Mouse (Mus musculus): Measurements from ENCODE around the gene Dsn1. TPM values are rescaled to one million over a fixed set of nuclear protein-coding genes. Genes with fewer than 3 reads are reported as not detected.

Dsn1 gene
- polyA plus RNA-seq, 1 experiment from 2014 or later: 11.9 TPM

GRCm38 (mm10) chr2:157008509-157008908 lies 1.6 kb upstream of the Dsn1 start:
- Histone ChIP-seq H3K27ac (no peak overlapping the region), H3K4me2 (replicated peaks) (no peak overlapping the region), H3K9ac (no peak overlapping the region), H3K4me1 (replicated peaks; ENCODE audit: control insufficient read depth, insufficient read depth, low read length) (peaks cover 13% of the 10 kb centered on the region), H3K36me3 (replicated peaks; ENCODE audit: control insufficient read depth, insufficient read depth) (peaks cover 2% of the 10 kb centered on the region; the same call in 1 of the 2 replicates), H3K4me3 (replicated peaks; ENCODE audit: low read length) (no peak overlapping the region), H3K27me3 (ENCODE audit: control insufficient read depth, insufficient read depth, low read length) (no peaks in the 10 kb centered on the region), H3K9me3 (ENCODE audit: control insufficient read depth, low read length) (no peaks in the 10 kb centered on the region)
- DNase-seq (ENCODE audit: low spot score) (no peak), ATAC-seq (ENCODE audit: low FRiP score) (no peak)

- WGBS: 28% methylated on average over 5 of the region's 5 CpGs
- H3K9me3 ChIP-seq (ENCODE audit: control insufficient read depth, low read length): no peaks in the 10 kb centered on the region
- peaks cover 13% of the 10 kb centered on the region for H3K4me1 ChIP-seq (replicated peaks; ENCODE audit: control insufficient read depth, insufficient read depth, low read length)
- ATAC-seq (ENCODE audit: low FRiP score) (peak; percentile 64; the same call in 1 of the 2 replicates), DNase-seq (ENCODE audit: low spot score) (no peak)
- no peaks in the 10 kb centered on the region for H3K27me3 ChIP-seq (ENCODE audit: control insufficient read depth, insufficient read depth, low read length)
- H3K36me3 ChIP-seq (replicated peaks; ENCODE audit: control insufficient read depth, insufficient read depth): no peaks in the 10 kb centered on the region
- H3K9ac ChIP-seq: peak overlapping the region; percentile 66
- peak overlapping the region; percentile 52 for H3K4me3 ChIP-seq (replicated peaks; ENCODE audit: low read length)
- peak overlapping the region; percentile 98 for H3K4me2 ChIP-seq (replicated peaks)
- H3K27ac ChIP-seq: peak overlapping the region; percentile 78
These were observed 261 bp upstream of the Dsn1 start for GRCm38 (mm10) chr2:157007234-157007596.

- Histone ChIP-seq H3K9me3 (ENCODE audit: control insufficient read depth, low read length) (no peaks in the 10 kb centered on the region), H3K4me3 (replicated peaks; ENCODE audit: low read length) (no peak overlapping the region), H3K27ac (no peak overlapping the region), H3K4me2 (replicated peaks) (no peak overlapping the region), H3K27me3 (ENCODE audit: control insufficient read depth, insufficient read depth, low read length) (no peaks in the 10 kb centered on the region), H3K36me3 (replicated peaks; ENCODE audit: control insufficient read depth, insufficient read depth) (no peaks in the 10 kb centered on the region; the same call in none of the 2 replicates), H3K4me1 (replicated peaks; ENCODE audit: control insufficient read depth, insufficient read depth, low read length) (peaks cover 12% of the 10 kb centered on the region), H3K9ac (no peak overlapping the region)
- 91% methylated on average over 4 of the region's 4 CpGs for WGBS
- ATAC-seq (ENCODE audit: low FRiP score): no peak
- DNase-seq (ENCODE audit: low spot score): no peak
These were observed 4.6 kb downstream of the Dsn1 start for GRCm38 (mm10) chr2:157002321-157002720.

GRCm38 (mm10) chr2:156998263-156998662 lies 8.7 kb downstream of the Dsn1 start:
- no peak overlapping the region for H3K27ac ChIP-seq
- H3K4me3 ChIP-seq (replicated peaks; ENCODE audit: low read length): no peak overlapping the region
- no peaks in the 10 kb centered on the region for H3K27me3 ChIP-seq (ENCODE audit: control insufficient read depth, insufficient read depth, low read length)
- no peak overlapping the region for H3K4me2 ChIP-seq (replicated peaks)
- DNase-seq (ENCODE audit: low spot score): no peak
- no peak for ATAC-seq (ENCODE audit: low FRiP score)
- 87% methylated on average over 5 of the region's 5 CpGs for WGBS
- no peak overlapping the region for H3K9ac ChIP-seq
- H3K36me3 ChIP-seq (replicated peaks; ENCODE audit: control insufficient read depth, insufficient read depth): no peaks in the 10 kb centered on the region; the same call in none of the 2 replicates
- no peaks in the 10 kb centered on the region for H3K4me1 ChIP-seq (replicated peaks; ENCODE audit: control insufficient read depth, insufficient read depth, low read length)
- no peaks in the 10 kb centered on the region for H3K9me3 ChIP-seq (ENCODE audit: control insufficient read depth, low read length)

- no peaks in the 10 kb centered on the region for H3K9me3 ChIP-seq (ENCODE audit: control insufficient read depth, low read length)
- H3K27me3 ChIP-seq (ENCODE audit: control insufficient read depth, insufficient read depth, low read length): no peaks in the 10 kb centered on the region
- DNase-seq (ENCODE audit: low spot score) (peak; percentile 75), ATAC-seq (ENCODE audit: low FRiP score) (no peak)
- H3K4me3 ChIP-seq (replicated peaks; ENCODE audit: low read length): no peak overlapping the region
- H3K36me3 ChIP-seq (replicated peaks; ENCODE audit: control insufficient read depth, insufficient read depth): no peaks in the 10 kb centered on the region; the same call in none of the 2 replicates
- no peaks in the 10 kb centered on the region for H3K4me1 ChIP-seq (replicated peaks; ENCODE audit: control insufficient read depth, insufficient read depth, low read length)
- WGBS: 69% methylated on average over 6 of the region's 6 CpGs
- no peak overlapping the region for H3K4me2 ChIP-seq (replicated peaks)
- no peak overlapping the region for H3K27ac ChIP-seq
- no peak overlapping the region for H3K9ac ChIP-seq
These were observed 10.4 kb downstream of the Dsn1 start for GRCm38 (mm10) chr2:156996576-156996975.

- Histone ChIP-seq H3K4me1 (replicated peaks; ENCODE audit: control insufficient read depth, insufficient read depth, low read length) (peaks cover 18% of the 10 kb centered on the region), H3K27me3 (ENCODE audit: control insufficient read depth, insufficient read depth, low read length) (no peaks in the 10 kb centered on the region), H3K9me3 (ENCODE audit: control insufficient read depth, low read length) (no peaks in the 10 kb centered on the region), H3K9ac (peak within 1 kb of the TSS; percentile 86), H3K4me3 (replicated peaks; ENCODE audit: low read length) (peak within 1 kb of the TSS; percentile 88), H3K27ac (peak within 1 kb of the TSS; percentile 84), H3K36me3 (replicated peaks; ENCODE audit: control insufficient read depth, insufficient read depth) (no peaks in the 10 kb centered on the region), H3K4me2 (replicated peaks) (peak within 1 kb of the TSS; percentile 93)
- ATAC-seq (ENCODE audit: low FRiP score): peak; percentile 96
- under 1% methylated on average over 66 of the region's 66 CpGs for WGBS
- peak; percentile 98 for DNase-seq (ENCODE audit: low spot score)
These were observed 15.3 kb downstream of the Dsn1 start, which contains the start of gene Ndrg3 for GRCm38 (mm10) chr2:156991470-156992319. Ndrg3 (minus strand) TSS chr2:156992056.

- WGBS: 3% methylated on average over 16 of the region's 16 CpGs
- peak; percentile 46 for DNase-seq (ENCODE audit: low spot score)
- Histone ChIP-seq H3K27me3 (ENCODE audit: control insufficient read depth, insufficient read depth, low read length) (no peaks in the 10 kb centered on the region), H3K4me3 (replicated peaks; ENCODE audit: low read length) (peak overlapping the region; percentile 88), H3K4me1 (replicated peaks; ENCODE audit: control insufficient read depth, insufficient read depth, low read length) (peaks cover 18% of the 10 kb centered on the region), H3K9ac (peak overlapping the region; percentile 86), H3K27ac (no peak overlapping the region), H3K9me3 (ENCODE audit: control insufficient read depth, low read length) (no peaks in the 10 kb centered on the region), H3K36me3 (replicated peaks; ENCODE audit: control insufficient read depth, insufficient read depth) (no peaks in the 10 kb centered on the region), H3K4me2 (replicated peaks) (peak overlapping the region; percentile 93)
- ATAC-seq (ENCODE audit: low FRiP score): no peak
These were observed 16.1 kb downstream of the Dsn1 start for GRCm38 (mm10) chr2:156990727-156991431.

- DNase-seq (ENCODE audit: low spot score) (no peak), ATAC-seq (ENCODE audit: low FRiP score) (no peak)
- 73% methylated on average over 3 of the region's 3 CpGs for WGBS
- no peak overlapping the region for H3K27ac ChIP-seq
- H3K27me3 ChIP-seq (ENCODE audit: control insufficient read depth, insufficient read depth, low read length): no peaks in the 10 kb centered on the region
- H3K36me3 ChIP-seq (replicated peaks; ENCODE audit: control insufficient read depth, insufficient read depth): no peaks in the 10 kb centered on the region
- H3K4me2 ChIP-seq (replicated peaks): no peak overlapping the region
- no peak overlapping the region for H3K4me3 ChIP-seq (replicated peaks; ENCODE audit: low read length)
- H3K9ac ChIP-seq: no peak overlapping the region
- H3K9me3 ChIP-seq (ENCODE audit: control insufficient read depth, low read length): no peaks in the 10 kb centered on the region
- H3K4me1 ChIP-seq (replicated peaks; ENCODE audit: control insufficient read depth, insufficient read depth, low read length): peaks cover 22% of the 10 kb centered on the region
These were observed 19.6 kb downstream of the Dsn1 start for GRCm38 (mm10) chr2:156987316-156987715.

- DNase-seq (ENCODE audit: low spot score) (no peak), ATAC-seq (ENCODE audit: low FRiP score) (no peak)
- H3K9ac ChIP-seq: no peak overlapping the region
- no peaks in the 10 kb centered on the region for H3K27me3 ChIP-seq (ENCODE audit: control insufficient read depth, insufficient read depth, low read length)
- 85% methylated on average over 2 of the region's 2 CpGs for WGBS
- H3K27ac ChIP-seq: no peak overlapping the region
- H3K9me3 ChIP-seq (ENCODE audit: control insufficient read depth, low read length): no peaks in the 10 kb centered on the region
- 0 out of 2 replicates have a peak, but pooled peaks cover 4% of the 10 kb centered on the region for H3K4me1 ChIP-seq (replicated peaks; ENCODE audit: control insufficient read depth, insufficient read depth, low read length)
- H3K4me2 ChIP-seq (replicated peaks): no peak overlapping the region
- H3K36me3 ChIP-seq (replicated peaks; ENCODE audit: control insufficient read depth, insufficient read depth): no peaks in the 10 kb centered on the region
- H3K4me3 ChIP-seq (replicated peaks; ENCODE audit: low read length): no peak overlapping the region
These were observed 24.1 kb downstream of the Dsn1 start for GRCm38 (mm10) chr2:156982864-156983263.

All from hindbrain, embryonic 14.5 days (tissue).